Mouse (Mus musculus) lung, postnatal 0 days (tissue): ENCODE data around the gene Fgd6. TPM values are rescaled to one million over a fixed set of nuclear protein-coding genes. Genes with fewer than 3 reads are reported as not detected.

Experiments used
- ATAC-seq: fragments of 200-750 bp; cut with Nextera tagmentation; 2 replicates; pipeline ENCODE4 v1.8.0; 2017; ENCODE audit warnings: moderate library complexity
- DNase-seq: peaks from one replicate; pipeline ENCODE4 v3.0.0-alpha.2; 2016; ENCODE audit warnings: low spot score
- H3K27ac ChIP-seq: fragments of 300-500 bp; sonication (generic); 2 replicates; pipeline ENCODE4 v1.5.1; 2014; ENCODE audit warnings: antibody characterized with exemption, mild to moderate bottlenecking, low read length, mixed read lengths
- H3K27me3 ChIP-seq: fragments of 300-500 bp; sonication (generic); replicated peaks from 2 replicates; pipeline ENCODE4 v1.6.1; 2014; ENCODE audit warnings: low read length, mixed read lengths; ENCODE audit not compliant: insufficient read depth
- H3K36me3 ChIP-seq: fragments of 300-500 bp; sonication (generic); 2 replicates; pipeline ENCODE4 v1.6.1; 2014; ENCODE audit warnings: low read length, mixed read lengths; ENCODE audit not compliant: insufficient read depth
- H3K4me1 ChIP-seq: fragments of 300-500 bp; sonication (generic); 2 replicates; pipeline ENCODE4 v1.6.1; 2014; ENCODE audit warnings: antibody characterized with exemption, low read depth, low read length, mixed read lengths; ENCODE audit not compliant: insufficient read depth
- H3K4me2 ChIP-seq: fragments of 300-500 bp; sonication (generic); replicated peaks from 2 replicates; pipeline ENCODE4 v1.6.1; 2014; ENCODE audit warnings: low read depth, mild to moderate bottlenecking, low read length, moderate library complexity, mixed read lengths
- H3K4me3 ChIP-seq: fragments of 300-500 bp; sonication (generic); 2 replicates; pipeline ENCODE4 v1.5.1; 2014; ENCODE audit warnings: low read depth, low read length
- H3K9ac ChIP-seq: fragments of 300-500 bp; sonication (generic); replicated peaks from 2 replicates; pipeline ENCODE4 v1.6.1; 2014; ENCODE audit warnings: low read depth, mild to moderate bottlenecking
- H3K9me3 ChIP-seq: fragments of 300-500 bp; sonication (generic); 2 replicates; pipeline ENCODE4 v1.6.1; 2016; ENCODE audit warnings: low read length, mixed read lengths
- CTCF ChIP-seq: IDR thresholded peaks from 2 replicates; pipeline ENCODE4 v1.5.1; 2016; ENCODE audit warnings: antibody characterized with exemption, mild to moderate bottlenecking
- EP300 ChIP-seq: IDR thresholded peaks from 2 replicates; pipeline ENCODE4 v1.6.1; 2016; ENCODE audit warnings: antibody characterized with exemption, mild to moderate bottlenecking, control low read depth
- WGBS: fragments of 180-500 bp; shearing (Covaris S2); extraction: QIAGEN DNeasy Blood & Tissue Kit; methylation state at CpG from one replicate; pipeline ENCODE4 v1.1.7; 2014; 5-methylcytosine and 5-hydroxymethylcytosine counted together
- polyA plus RNA-seq: library from polyadenylated mRNA; unstranded; fragments of >200 nt; fragmentation: Nextera tagmentation; extraction: Ambion mirVana; gene quantifications from 2 replicates; pipeline ENCODE4 v1.2.1, GENCODE M21; 2015

The Fgd6 gene
- polyA plus RNA-seq, 1 experiment from 2014 or later, result 3.2 TPM

DNA sequence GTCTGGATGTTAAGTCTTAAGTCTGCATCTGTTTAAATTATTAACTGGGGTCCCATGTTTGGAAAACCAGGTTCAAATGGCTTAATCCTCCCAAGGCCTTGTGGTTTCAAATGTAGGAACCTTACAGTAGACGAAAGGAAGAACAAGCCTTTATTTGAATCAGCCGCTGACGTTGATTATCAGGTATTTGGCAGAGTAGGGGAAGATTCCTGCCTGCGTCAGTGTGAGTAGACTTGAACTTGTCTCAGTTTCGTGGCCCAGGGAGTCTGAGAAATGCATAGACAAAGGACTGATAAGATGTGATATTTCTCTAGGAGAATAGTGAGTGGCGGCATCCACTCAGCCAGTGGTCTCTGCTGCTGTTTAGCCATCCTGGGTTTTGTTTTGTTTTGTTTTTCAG lies 73.0 kb downstream of the Fgd6 start:
- no peak for DNase-seq
- no peak overlapping the region for H3K9ac ChIP-seq

DNA sequence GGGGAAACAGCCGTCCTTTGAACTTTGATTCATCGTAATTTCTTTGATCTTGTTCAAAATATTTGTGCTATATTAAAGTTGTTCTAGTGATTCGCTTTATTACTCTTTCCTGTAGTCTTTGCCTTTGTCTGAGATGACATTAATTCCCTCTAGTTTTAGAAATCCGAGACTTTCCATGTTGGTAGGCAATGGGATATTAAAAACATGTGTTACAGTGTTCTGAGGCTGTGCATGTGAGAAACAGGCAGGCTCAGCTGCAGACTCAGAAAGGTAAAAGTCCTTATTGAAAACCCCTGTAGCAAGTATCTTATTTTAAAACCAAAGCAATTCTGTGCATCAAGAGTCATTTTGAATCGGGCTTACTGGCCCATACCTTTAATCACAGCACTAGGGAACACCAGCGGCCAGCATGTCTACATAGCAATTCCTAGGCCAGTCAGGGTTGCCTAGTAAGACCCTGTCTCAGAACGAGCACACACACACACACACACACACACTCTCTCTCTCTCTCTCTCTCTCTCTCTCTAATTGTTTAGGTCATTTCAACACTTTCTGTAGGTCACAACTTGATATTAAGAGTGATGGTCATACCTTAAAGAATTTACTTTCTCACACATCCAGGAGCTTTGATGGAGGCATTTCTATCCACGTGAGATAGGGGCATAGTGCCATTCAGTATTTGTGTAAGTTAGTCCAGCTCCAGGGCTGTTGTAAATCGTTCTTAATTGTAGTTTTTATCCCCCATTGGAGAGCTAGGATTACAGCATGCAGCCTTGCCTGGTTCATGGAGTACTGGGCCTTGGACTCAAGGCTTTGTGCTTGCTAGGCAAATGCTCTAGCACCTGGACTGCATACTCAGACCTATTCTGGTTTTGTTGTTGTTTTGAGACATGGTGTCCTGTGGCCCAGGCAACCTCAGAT lies 75.3 kb downstream of the Fgd6 start:
- ATAC-seq, result no peak
- no peak for DNase-seq
- Histone ChIP-seq H3K36me3 (no peaks in the 10 kb centered on the region), H3K9ac (no peak overlapping the region), H3K4me3 (no peak overlapping the region), H3K9me3 (no peaks in the 10 kb centered on the region), H3K4me1 (peaks cover 4% of the 10 kb centered on the region; the same call in 1 of the 2 replicates), H3K4me2 (no peak overlapping the region), H3K27ac (no peak overlapping the region), H3K27me3 (no peaks in the 10 kb centered on the region)
- TF ChIP-seq EP300, result no peak
- TF ChIP-seq CTCF, result no peak
- 78% methylated on average over 9 of the region's 9 CpGs for WGBS

More for the DNA sequence above, 73.0 kb downstream of the Fgd6 start:
- no peak for TF ChIP-seq CTCF
- no peak for TF ChIP-seq EP300
- H3K4me1 ChIP-seq, result no peaks in the 10 kb centered on the region; the same call in 1 of the 2 replicates
- H3K27ac ChIP-seq, result no peak overlapping the region
- WGBS, result 91% methylated on average over 6 of the region's 6 CpGs
- H3K27me3 ChIP-seq, result no peaks in the 10 kb centered on the region
- H3K4me2 ChIP-seq, result no peak overlapping the region
- no peak for ATAC-seq
- no peaks in the 10 kb centered on the region for H3K36me3 ChIP-seq
- no peaks in the 10 kb centered on the region for H3K9me3 ChIP-seq
- H3K4me3 ChIP-seq, result no peak overlapping the region

- no peak for TF ChIP-seq EP300
- no peak for TF ChIP-seq CTCF
- DNase-seq, result no peak
- Histone ChIP-seq H3K36me3 (no peaks in the 10 kb centered on the region), H3K4me2 (no peak overlapping the region), H3K4me1 (peaks cover 4% of the 10 kb centered on the region; the same call in 1 of the 2 replicates), H3K9me3 (no peaks in the 10 kb centered on the region), H3K27me3 (no peaks in the 10 kb centered on the region), H3K4me3 (no peak overlapping the region), H3K9ac (no peak overlapping the region), H3K27ac (no peak overlapping the region)
- ATAC-seq, result no peak
- WGBS, result 70% methylated on average over 3 of the region's 3 CpGs
These were observed 76.4 kb downstream of the Fgd6 start for GRCm38 (mm10) chr10:94112207-94112606.

DNA sequence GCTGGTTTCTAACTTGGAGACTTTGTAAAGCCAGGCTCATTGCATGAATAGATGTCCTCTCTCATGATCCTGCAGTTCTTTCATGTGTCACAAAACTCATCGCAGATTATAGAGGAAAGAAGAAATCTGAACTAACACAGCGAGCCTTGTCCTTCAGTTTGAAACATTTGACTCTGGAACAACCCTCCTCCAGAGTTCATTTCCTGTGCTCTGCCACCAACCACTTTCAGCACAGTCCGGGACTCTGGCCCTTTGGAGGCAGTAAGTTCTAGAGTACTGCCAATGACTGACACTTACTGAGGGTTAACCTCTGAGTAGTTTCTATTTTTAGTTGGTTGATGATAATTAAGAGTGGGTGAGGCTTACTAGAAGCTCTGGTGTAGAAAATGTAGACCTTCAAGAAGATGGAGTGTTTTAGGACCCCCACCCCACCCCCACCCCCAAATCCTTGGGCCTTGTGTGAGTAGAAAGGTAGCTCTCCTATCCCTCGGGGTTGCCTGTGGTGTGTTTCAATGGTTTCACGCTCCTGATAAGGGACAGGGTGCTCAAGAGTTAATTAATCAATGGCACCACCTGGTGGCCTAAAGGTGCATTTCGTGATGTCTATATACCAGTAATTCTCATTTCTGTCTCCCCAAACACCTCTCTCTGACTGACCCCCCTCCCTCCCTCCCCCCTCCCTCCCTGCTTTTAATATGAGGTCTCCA lies 80.2 kb downstream of the Fgd6 start:
- DNase-seq (peak; percentile 92), ATAC-seq (peak; percentile 88)
- WGBS, result 19% methylated on average over 6 of the region's 6 CpGs
- Histone ChIP-seq H3K36me3 (0 out of 2 replicates have a peak, but pooled peaks cover 6% of the 10 kb centered on the region), H3K27ac (peak overlapping the region; percentile 6; the same call in 1 of the 2 replicates), H3K4me1 (peaks cover 4% of the 10 kb centered on the region; the same call in 1 of the 2 replicates), H3K27me3 (no peaks in the 10 kb centered on the region), H3K9me3 (no peaks in the 10 kb centered on the region), H3K9ac (no peak overlapping the region), H3K4me3 (no peak overlapping the region), H3K4me2 (peak overlapping the region; percentile 32; the same call in 1 of the 2 replicates)
- TF ChIP-seq CTCF (peak; percentile 81), EP300 (0 out of 2 replicates have a peak, but pooled peaks have one; percentile 24)

- Histone ChIP-seq H3K4me3 (no peak overlapping the region), H3K9ac (no peak overlapping the region), H3K27ac (no peak overlapping the region), H3K4me2 (no peak overlapping the region), H3K9me3 (no peaks in the 10 kb centered on the region), H3K4me1 (peaks cover 4% of the 10 kb centered on the region; the same call in 1 of the 2 replicates), H3K27me3 (no peaks in the 10 kb centered on the region), H3K36me3 (0 out of 2 replicates have a peak, but pooled peaks cover 7% of the 10 kb centered on the region)
- DNase-seq (no peak), ATAC-seq (peak; percentile 34)
- TF ChIP-seq CTCF, result no peak
- no peak for TF ChIP-seq EP300
- WGBS, result 51% methylated on average over 12 of the region's 12 CpGs
These were observed 81.1 kb downstream of the Fgd6 start for GRCm38 (mm10) chr10:94116781-94117340.

- ATAC-seq (no peak), DNase-seq (no peak)
- 91% methylated on average over 3 of the region's 3 CpGs for WGBS
These were observed 82.1 kb downstream of the Fgd6 start for GRCm38 (mm10) chr10:94117916-94118315.

More at GRCm38 (mm10) chr10:94117916-94118315, 82.1 kb downstream of the Fgd6 start:
- TF ChIP-seq CTCF, result no peak
- TF ChIP-seq EP300, result no peak
- no peak overlapping the region for H3K27ac ChIP-seq
- H3K27me3 ChIP-seq, result no peaks in the 10 kb centered on the region
- no peak overlapping the region for H3K9ac ChIP-seq
- H3K36me3 ChIP-seq, result peaks cover 12% of the 10 kb centered on the region; the same call in 1 of the 2 replicates
- no peaks in the 10 kb centered on the region for H3K9me3 ChIP-seq
- no peak overlapping the region for H3K4me3 ChIP-seq
- peaks cover 4% of the 10 kb centered on the region; the same call in 1 of the 2 replicates for H3K4me1 ChIP-seq
- H3K4me2 ChIP-seq, result no peak overlapping the region
